In genomic region chr6:65043241-65043640, GRCm38 (mm10) we compare ENCODE assay signal across 8 mouse cellular contexts. TPM values are rescaled to one million over a fixed set of nuclear protein-coding genes. Genes with fewer than 3 reads are reported as not detected.
DNase-seq lines count a peak whose midpoint lies in the region; ATAC-seq lines count a peak whose summit lies in the region.

No protein-coding gene starts in this region.

- DNase-seq in heart, embryonic 10.5 days (ENCODE audit: low spot score), result no peak
- DNase-seq in heart, postnatal 25 days (ENCODE audit: low spot score), result no peak
- peak; percentile 20 for DNase-seq in forebrain, embryonic 10.5 days (ENCODE audit: extremely low spot score, low spot score)
- no peak for DNase-seq in spleen, postnatal 14 days (ENCODE audit: low spot score in 2 of 2)
- DNase-seq in left cerebral cortex, adult 9 months (ENCODE audit: low spot score in 2 of 2), result no peak

- H3K9me3 ChIP-seq in heart, embryonic 10.5 days, result no peaks in the 10 kb centered on the region
- no peaks in the 10 kb centered on the region; the same call in 1 of the 2 replicates for H3K9me3 ChIP-seq in forebrain, embryonic 10.5 days
- no peaks in the 10 kb centered on the region for H3K9me3 ChIP-seq in limb, embryonic 15.5 days
- no peaks in the 10 kb centered on the region for H3K9me3 ChIP-seq in stomach, embryonic 15.5 days

- H3K9ac ChIP-seq in limb, embryonic 15.5 days, result peak overlapping the region; percentile 95
- H3K9ac ChIP-seq in stomach, embryonic 15.5 days, result peak overlapping the region; percentile 95

- peaks cover 5% of the 10 kb centered on the region; the same call in 1 of the 2 replicates for H3K4me1 ChIP-seq in heart, embryonic 10.5 days
- peaks cover 12% of the 10 kb centered on the region for H3K4me1 ChIP-seq in forebrain, embryonic 10.5 days
- peaks cover 7% of the 10 kb centered on the region for H3K4me1 ChIP-seq in limb, embryonic 15.5 days
- H3K4me1 ChIP-seq in stomach, embryonic 15.5 days, result peaks cover 5% of the 10 kb centered on the region; the same call in 1 of the 2 replicates

- peak overlapping the region; percentile 92 for H3K4me3 ChIP-seq in heart, embryonic 10.5 days
- peak overlapping the region; percentile 89 for H3K4me3 ChIP-seq in forebrain, embryonic 10.5 days
- peak overlapping the region; percentile 85 for H3K4me3 ChIP-seq in limb, embryonic 15.5 days
- peak overlapping the region; percentile 88 for H3K4me3 ChIP-seq in stomach, embryonic 15.5 days (replicated peaks)

- WGBS in heart, embryonic 10.5 days, result 20% methylated on average over 7 of the region's 7 CpGs
- WGBS in forebrain, embryonic 10.5 days, result 15% methylated on average over 7 of the region's 7 CpGs
- whole genome bisulfite sequencing in limb, embryonic 15.5 days, result 12% methylated on average over 7 of the region's 7 CpGs
- WGBS in stomach, embryonic 15.5 days, result 4% methylated on average over 7 of the region's 7 CpGs

- no peaks in the 10 kb centered on the region for H3K27me3 ChIP-seq in heart, embryonic 10.5 days (ENCODE audit: insufficient read depth, poor library complexity, severe bottlenecking)
- H3K27me3 ChIP-seq in forebrain, embryonic 10.5 days (ENCODE audit: poor library complexity, severe bottlenecking), result no peaks in the 10 kb centered on the region
- H3K27me3 ChIP-seq in limb, embryonic 15.5 days, result no peaks in the 10 kb centered on the region
- no peaks in the 10 kb centered on the region for H3K27me3 ChIP-seq in stomach, embryonic 15.5 days (replicated peaks)

- H3K4me2 ChIP-seq in limb, embryonic 15.5 days, result peak overlapping the region; percentile 66
- H3K4me2 ChIP-seq in stomach, embryonic 15.5 days, result peak overlapping the region; percentile 79

- peak overlapping the region; percentile 99 for H3K27ac ChIP-seq in heart, embryonic 10.5 days
- peak overlapping the region; percentile 100 for H3K27ac ChIP-seq in forebrain, embryonic 10.5 days
- peak overlapping the region; percentile 97 for H3K27ac ChIP-seq in limb, embryonic 15.5 days
- H3K27ac ChIP-seq in stomach, embryonic 15.5 days, result peak overlapping the region; percentile 95

- H3K36me3 ChIP-seq in heart, embryonic 10.5 days, result peaks cover 42% of the 10 kb centered on the region
- H3K36me3 ChIP-seq in forebrain, embryonic 10.5 days (replicated peaks), result peaks cover 45% of the 10 kb centered on the region
- H3K36me3 ChIP-seq in limb, embryonic 15.5 days, result peaks cover 26% of the 10 kb centered on the region
- H3K36me3 ChIP-seq in stomach, embryonic 15.5 days, result peaks cover 25% of the 10 kb centered on the region

- ATAC-seq in CD4-positive, CD25-positive, alpha-beta regulatory T cell, adult 4 months, result peak; percentile 16
- no peak for ATAC-seq in limb, embryonic 15.5 days (ENCODE audit: insufficient number of reproducible peaks, low FRiP score, low TSS enrichment, low read depth)
- ATAC-seq in stomach, embryonic 15.5 days (ENCODE audit: insufficient read depth, low FRiP score, low read depth), result 0 out of 2 replicates have a peak, but pooled peaks have one; percentile 3

- intact Hi-C loops in heart, postnatal 25 days (cut with DNase I), result no loop called here

RNA-seq across cellular contexts. Expression of gene Smarcad1, which starts 0.9 kb away (rescaled TPM):
- polyA plus RNA-seq in heart, embryonic 10.5 days (2016; fragmentation: Nextera tagmentation; extraction: Ambion mirVana), result 56.3 and 67.1 TPM in 2 replicates
- 10 to 100 TPM; 16.5 to 18.1 TPM for total RNA-seq in heart, postnatal 25 days (2021)
- polyA plus RNA-seq in CD4-positive, CD25-positive, alpha-beta regulatory T cell, adult 4 months (2017; shearing (Covaris generic)), result 10 to 100 TPM; 34.5 to 43.8 TPM
- polyA plus RNA-seq in forebrain, embryonic 10.5 days (2016; fragmentation: Nextera tagmentation; extraction: Ambion mirVana), result 123 and 124 TPM in 2 replicates
- 46.1 and 54.1 TPM in 2 replicates for polyA plus RNA-seq in limb, embryonic 15.5 days (2015; fragmentation: Nextera tagmentation; extraction: Ambion mirVana)
- 53.2 and 56.5 TPM in 2 replicates for polyA plus RNA-seq in stomach, embryonic 15.5 days (2015; fragmentation: Nextera tagmentation; extraction: Ambion mirVana)
